Comparison of ENCODE assay signal across 13 mouse cellular contexts in genomic region chr1:64190097-64190496, GRCm38 (mm10).
DNase-seq lines count a peak whose midpoint lies in the region; ATAC-seq and TF ChIP-seq lines count a peak whose summit lies in the region.
"Had no signal": no experiment of that assay in that cellular context is flagged by ENCODE, and none has a peak within 500 bp of the region (broad histone marks: within the 10 kb centered on the region; RNA-seq: fewer than 3 reads in every experiment).

No protein-coding gene starts in this region.

- peaks cover 9% of the 10 kb centered on the region; the same call in 1 of the 2 replicates for H3K4me1 ChIP-seq in cerebellum, adult 2 months (ENCODE audit: control insufficient read depth, insufficient read depth, low read length)
- H3K4me1 ChIP-seq in liver, postnatal 0 days (ENCODE audit: insufficient read depth), result peaks cover 8% of the 10 kb centered on the region
- H3K4me1 ChIP-seq in liver, embryonic 12.5 days, result peaks cover 6% of the 10 kb centered on the region
- H3K4me1 ChIP-seq in forebrain, embryonic 14.5 days (ENCODE audit: control insufficient read depth, insufficient read depth, low read length), result peaks cover 41% of the 10 kb centered on the region

- 41% methylated on average over 5 of the region's 5 CpGs for WGBS in cerebellum, adult 2 months
- 27% methylated on average over 5 of the region's 5 CpGs for WGBS in liver, postnatal 0 days (ENCODE audit: insufficient replicate concordance)
- WGBS in liver, embryonic 12.5 days (ENCODE audit: insufficient replicate concordance), result 25% methylated on average over 5 of the region's 5 CpGs
- 10% methylated on average over 5 of the region's 5 CpGs for WGBS in forebrain, embryonic 14.5 days
- WGBS in macrophage (ENCODE audit: missing documents), result 57% methylated on average over 5 of the region's 5 CpGs

- no peak overlapping the region for H3K9ac ChIP-seq in liver, postnatal 0 days (replicated peaks)
- H3K9ac ChIP-seq in liver, embryonic 12.5 days, result no peak overlapping the region
- H3K9ac ChIP-seq in forebrain, embryonic 14.5 days (ENCODE audit: low read length), result no peak overlapping the region
- H3K9ac ChIP-seq: embryonic facial prominence, embryonic 12.5 days; neural tube, embryonic 12.5 days had no signal

- no peak for TF ChIP-seq CTCF in cerebellum, adult 2 months (IDR thresholded peaks at IDR 0.05; ENCODE audit: borderline replicate concordance, insufficient read depth, low read depth, low read length)
- TF ChIP-seq CTCF in liver, postnatal 0 days (IDR thresholded peaks at IDR 0.05; ENCODE audit: low read depth), result no peak

- no peak for TF ChIP-seq EP300 in liver, postnatal 0 days (IDR thresholded peaks at IDR 0.05; ENCODE audit: low read depth)

- no peaks in the 10 kb centered on the region for H3K36me3 ChIP-seq in liver, postnatal 0 days (replicated peaks; ENCODE audit: insufficient read depth, low read length)
- no peaks in the 10 kb centered on the region for H3K36me3 ChIP-seq in liver, embryonic 12.5 days
- no peaks in the 10 kb centered on the region for H3K36me3 ChIP-seq in forebrain, embryonic 14.5 days (ENCODE audit: control insufficient read depth, insufficient read depth, low read length)
- H3K36me3 ChIP-seq in macrophage (ENCODE audit: inconsistent target), result no peaks in the 10 kb centered on the region
- H3K36me3 ChIP-seq: embryonic facial prominence, embryonic 12.5 days; neural tube, embryonic 12.5 days had no signal

- ATAC-seq in liver, postnatal 0 days, result no peak
- ATAC-seq in liver, embryonic 12.5 days, result no peak
- ATAC-seq in forebrain, embryonic 14.5 days, result peak; percentile 61; the same call in 1 of the 2 replicates
- ATAC-seq: intestine, postnatal 0 days had no signal

- no peak overlapping the region for H3K27ac ChIP-seq in cerebellum, adult 2 months (ENCODE audit: insufficient read depth, low read length)
- 0 out of 2 replicates have a peak overlapping the region, but pooled peaks have one; percentile 12 for H3K27ac ChIP-seq in liver, postnatal 0 days (ENCODE audit: low read depth)
- no peak overlapping the region for H3K27ac ChIP-seq in liver, embryonic 12.5 days
- no peak overlapping the region for H3K27ac ChIP-seq in forebrain, embryonic 14.5 days (ENCODE audit: low read depth, low read length)
- H3K27ac ChIP-seq in macrophage, result peak overlapping the region; percentile 93
- H3K27ac ChIP-seq: embryonic facial prominence, embryonic 12.5 days; neural tube, embryonic 12.5 days; stomach, postnatal 0 days had no signal

- no peaks in the 10 kb centered on the region for H3K9me3 ChIP-seq in liver, postnatal 0 days (ENCODE audit: low read length)
- 0 out of 2 replicates have a peak, but pooled peaks cover 3% of the 10 kb centered on the region for H3K9me3 ChIP-seq in liver, embryonic 12.5 days (replicated peaks)
- H3K9me3 ChIP-seq in forebrain, embryonic 14.5 days (replicated peaks; ENCODE audit: control insufficient read depth, low read length), result no peaks in the 10 kb centered on the region
- H3K9me3 ChIP-seq: embryonic facial prominence, embryonic 12.5 days; neural tube, embryonic 12.5 days had no signal

- H3K4me2 ChIP-seq in liver, postnatal 0 days (ENCODE audit: low read depth, low read length), result no peak overlapping the region
- H3K4me2 ChIP-seq in liver, embryonic 12.5 days, result no peak overlapping the region
- no peak overlapping the region for H3K4me2 ChIP-seq in forebrain, embryonic 14.5 days (ENCODE audit: low read length)
- H3K4me2 ChIP-seq: embryonic facial prominence, embryonic 12.5 days; neural tube, embryonic 12.5 days had no signal

- DNase-seq in cerebellum, postnatal 4 days (ENCODE audit: low spot score in 2 of 2), result peak; percentile 33 to 57
- no peak for DNase-seq in cerebellum, adult 2 months
- DNase-seq in liver, postnatal 0 days, result no peak
- peak; percentile 75 for DNase-seq in forebrain, embryonic 14.5 days (ENCODE audit: low spot score)
- DNase-seq in testis, postnatal 10 days (ENCODE audit: low spot score), result no peak
- DNase-seq in urinary bladder, postnatal 10 days (ENCODE audit: low spot score), result no peak
- DNase-seq: cerebellum, adult 8-10 months had no signal

- TF ChIP-seq POLR2A in cerebellum, adult 2 months (IDR thresholded peaks at IDR 0.05; ENCODE audit: borderline replicate concordance, insufficient read depth, low read length), result no peak

- H3K27me3 ChIP-seq in cerebellum, adult 2 months (ENCODE audit: control insufficient read depth, insufficient read depth, low read length), result no peaks in the 10 kb centered on the region
- H3K27me3 ChIP-seq in liver, postnatal 0 days (ENCODE audit: insufficient read depth, low read length), result no peaks in the 10 kb centered on the region
- H3K27me3 ChIP-seq in liver, embryonic 12.5 days (replicated peaks), result no peaks in the 10 kb centered on the region
- H3K27me3 ChIP-seq in forebrain, embryonic 14.5 days (replicated peaks; ENCODE audit: control insufficient read depth, insufficient read depth, low read length), result no peaks in the 10 kb centered on the region
- H3K27me3 ChIP-seq: embryonic facial prominence, embryonic 12.5 days; neural tube, embryonic 12.5 days had no signal

- H3K79me2 ChIP-seq in macrophage (ENCODE audit: inconsistent target), result no peaks in the 10 kb centered on the region

- no peak overlapping the region for H3K4me3 ChIP-seq in cerebellum, adult 2 months (replicated peaks; ENCODE audit: insufficient read depth, low read depth, low read length)
- no peak overlapping the region for H3K4me3 ChIP-seq in liver, postnatal 0 days (ENCODE audit: low read depth, low read length)
- H3K4me3 ChIP-seq in liver, embryonic 12.5 days, result no peak overlapping the region
- no peak overlapping the region for H3K4me3 ChIP-seq in forebrain, embryonic 14.5 days (ENCODE audit: low read depth, low read length)
- no peak overlapping the region for H3K4me3 ChIP-seq in macrophage (ENCODE audit: inconsistent target)
- H3K4me3 ChIP-seq: embryonic facial prominence, embryonic 12.5 days; neural tube, embryonic 12.5 days had no signal

Comparison
In these comparisons a context has a peak if more than half of its experiments do, and no peak if none do; other contexts are left out.
1. DNase-seq: peak in cerebellum, postnatal 4 days (2 of 2) and forebrain, embryonic 14.5 days (single experiment); none in cerebellum, adult 2 months (0 of 2), liver, postnatal 0 days (single experiment), testis, postnatal 10 days (single experiment) and urinary bladder, postnatal 10 days (single experiment).
2. H3K27ac ChIP-seq: peak in liver, postnatal 0 days (single experiment) and macrophage (single experiment); none in cerebellum, adult 2 months (single experiment), liver, embryonic 12.5 days (single experiment) and forebrain, embryonic 14.5 days (single experiment).